Mouse (Mus musculus) retina, postnatal 1 day (tissue): ENCODE data around the gene Gm3269.
A peak's percentile ranks its signal among the peaks of the same experiment; 100 is the strongest.
"Not testable (repeated sequence)": the region's sequence is repeated elsewhere in the genome, so short reads cannot be mapped to it uniquely, and the experiment has no call there.

Experiments used
- DNase-seq: peaks from one replicate; pipeline ENCODE4 v3.0.0-alpha.2; 2012

Gm3269 gene

GRCm38 (mm10) chr14:4837806-4838205 lies at the start of gene Gm3269:
Gene Gm3269, plus strand, starts transcription at chr14:4838106.
- DNase-seq: not testable (repeated sequence)

- not testable (repeated sequence) for DNase-seq
Observed at GRCm38 (mm10) chr14:4806421-4806820, 31.5 kb upstream of the Gm3269 start.

- DNase-seq: not testable (repeated sequence)
Observed at GRCm38 (mm10) chr14:4821950-4822349, 16.0 kb upstream of the Gm3269 start.

GRCm38 (mm10) chr14:4855299-4855980 lies 17.5 kb downstream of the Gm3269 start, which contains the start of gene Gm3264:
Gene Gm3264, plus strand, starts transcription at chr14:4855576.
- DNase-seq: peak; percentile 17

GRCm38 (mm10) chr14:4892116-4892515 lies 54.2 kb downstream of the Gm3269 start, which contains the start of gene Gm3278:
Gene Gm3278, plus strand, starts transcription at chr14:4892416.
- not testable (repeated sequence) for DNase-seq
